Mouse (Mus musculus) E14TG2a.4 (cell line): ENCODE data around the gene Rpn2.

ENCODE experiments used
- CTCF ChIP-seq: conservative IDR thresholded peaks from 2 replicates; pipeline ENCODE4 v1.5.1; 2014; ENCODE audit warnings: low read length
- NANOG ChIP-seq: IDR thresholded peaks from 2 replicates; pipeline ENCODE4 v1.6.1; 2014; ENCODE audit warnings: borderline replicate concordance, low read length, mixed read lengths
- POU5F1 ChIP-seq: IDR thresholded peaks from 2 replicates; pipeline ENCODE4 v1.6.1; 2014; ENCODE audit warnings: low read length, borderline replicate concordance

DNA sequence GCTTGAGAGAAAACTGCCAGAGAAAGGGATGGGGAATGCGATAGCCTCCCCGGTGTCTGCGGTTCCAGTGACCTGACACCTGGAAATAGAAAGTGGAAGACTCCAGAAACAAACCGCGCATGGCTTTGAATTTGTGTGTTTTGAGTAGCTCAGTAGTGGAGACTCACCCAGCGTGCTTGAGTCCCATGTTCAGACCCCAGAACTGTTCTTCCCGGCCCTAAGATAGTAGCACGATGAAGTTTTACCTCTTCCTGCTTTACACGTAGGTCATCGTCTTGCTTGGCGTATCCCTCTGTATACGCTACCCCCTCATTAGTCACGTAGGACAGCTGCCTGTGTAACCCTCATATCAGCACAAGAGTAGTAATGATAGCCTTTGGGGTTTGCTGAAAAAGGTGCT, 89.2 kb downstream of the Rpn2 start:
- no peak for TF ChIP-seq CTCF
- no peak for TF ChIP-seq POU5F1
- TF ChIP-seq NANOG: no peak
